Mouse (Mus musculus): ENCODE results near the gene Nbas. TPM values are rescaled to one million over a fixed set of nuclear protein-coding genes. Genes with fewer than 3 reads are reported as not detected.
A peak's percentile ranks its signal among the peaks of the same experiment; 100 is the strongest.

The Nbas gene
- polyA plus RNA-seq, 2 experiments from 2014 or later: 10.7 to 21.3 TPM

DNA sequence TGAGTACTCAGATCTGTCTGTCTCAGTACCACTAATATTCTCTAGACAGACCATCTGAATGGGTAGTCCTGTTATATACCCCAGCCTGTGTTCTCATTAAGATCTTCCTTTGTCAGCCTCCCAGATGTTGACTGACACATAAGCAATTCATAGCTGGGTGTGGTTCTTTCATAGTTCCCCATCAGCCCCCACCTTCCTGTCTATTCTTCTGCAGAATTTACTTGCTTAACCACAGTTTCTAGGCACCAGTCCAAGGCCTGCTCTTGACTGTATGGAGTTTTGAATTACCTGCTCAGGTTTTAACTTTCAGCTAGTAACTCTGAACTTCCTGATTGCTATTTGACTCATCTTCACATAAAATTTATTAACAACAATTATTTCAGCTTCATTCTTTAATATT, 141.3 kb downstream of the Nbas start:
- ATAC-seq: peak; percentile 41

GRCm38 (mm10) chr12:13418651-13419050, 149.7 kb downstream of the Nbas start:
- ATAC-seq: no peak

DNA sequence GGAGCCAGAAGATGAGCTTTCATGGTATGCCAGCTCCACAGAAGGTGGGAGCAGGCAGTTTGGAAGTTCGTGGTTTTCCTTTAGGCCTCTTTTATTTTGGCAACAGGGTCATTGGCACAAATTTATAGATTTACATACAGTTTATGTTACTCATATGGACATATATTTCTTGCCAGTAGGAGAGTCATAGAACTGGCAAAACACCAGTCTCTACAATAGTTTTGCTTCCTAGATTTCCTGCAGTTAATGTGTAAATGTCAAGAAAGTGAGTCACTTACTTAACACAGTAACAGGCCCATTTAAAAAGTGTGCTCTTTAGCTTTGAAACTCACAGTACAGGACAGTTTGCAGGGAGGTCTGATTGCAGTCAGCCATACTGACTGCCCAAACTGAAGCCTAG, 161.3 kb downstream of the Nbas start:
- no peak for ATAC-seq

DNA sequence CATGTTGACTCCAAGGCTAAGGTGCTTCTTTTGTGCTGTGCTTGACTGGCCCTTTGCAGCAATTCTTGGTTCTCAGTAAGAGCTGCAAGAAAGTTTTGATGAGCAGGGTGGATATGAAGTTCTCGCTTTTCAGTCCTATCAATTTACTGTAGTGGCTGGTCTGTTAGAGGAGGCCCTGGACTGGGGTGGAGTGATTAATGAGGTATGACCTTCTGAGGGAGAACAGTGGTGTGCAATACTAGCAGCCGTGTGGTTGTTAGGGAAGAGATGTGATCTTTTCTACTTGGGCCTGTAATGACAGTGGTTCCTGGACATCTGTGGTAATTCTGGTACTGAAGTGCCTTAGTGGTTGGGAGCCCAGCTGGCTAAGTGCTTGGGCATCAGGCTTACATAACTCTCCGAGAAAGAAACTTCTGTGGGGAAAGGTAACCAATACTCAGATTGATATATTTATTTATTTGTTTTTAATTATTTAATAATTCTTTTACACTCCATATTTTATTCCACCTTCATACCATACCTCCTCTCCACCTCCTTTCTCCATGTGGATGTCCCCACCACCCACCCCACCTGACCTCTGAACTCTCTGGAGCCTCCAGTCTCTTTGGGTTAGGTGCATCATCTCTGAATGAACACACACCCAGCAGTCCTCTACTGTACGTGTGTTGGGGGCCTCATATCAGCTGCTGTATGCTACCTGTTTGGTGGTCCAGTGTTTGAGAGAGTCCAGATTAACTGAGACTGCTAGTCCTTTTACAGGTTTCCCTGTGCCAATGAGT, 175.9 kb downstream of the Nbas start:
- ATAC-seq: no peak

DNA sequence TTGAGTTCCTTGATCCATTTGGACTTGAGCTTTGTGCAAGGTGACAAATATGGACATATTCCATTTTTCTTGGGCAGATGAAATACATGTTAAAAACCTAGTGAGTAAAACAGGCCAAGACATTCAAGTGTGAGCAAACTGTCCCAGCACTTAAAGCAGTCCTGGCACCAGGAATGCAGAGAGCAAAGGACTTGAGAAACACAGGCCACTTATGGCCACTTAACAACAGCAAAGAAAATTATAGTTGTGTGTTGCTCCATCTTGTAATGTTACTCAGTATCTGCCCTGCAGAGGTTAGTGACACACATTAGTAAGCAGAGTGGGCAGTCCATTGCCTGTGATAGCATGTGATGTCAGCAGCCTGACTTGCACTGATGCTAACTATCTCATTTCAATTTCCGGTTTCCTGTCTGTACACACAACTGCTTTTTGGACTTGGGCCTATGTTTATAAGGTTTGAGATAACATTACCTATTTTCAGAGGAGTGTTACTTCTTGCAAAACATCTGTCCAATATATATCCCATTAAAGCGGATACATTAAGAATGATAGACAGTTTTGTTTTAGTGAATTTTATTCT, 176.6 kb downstream of the Nbas start:
- ATAC-seq: no peak

DNA sequence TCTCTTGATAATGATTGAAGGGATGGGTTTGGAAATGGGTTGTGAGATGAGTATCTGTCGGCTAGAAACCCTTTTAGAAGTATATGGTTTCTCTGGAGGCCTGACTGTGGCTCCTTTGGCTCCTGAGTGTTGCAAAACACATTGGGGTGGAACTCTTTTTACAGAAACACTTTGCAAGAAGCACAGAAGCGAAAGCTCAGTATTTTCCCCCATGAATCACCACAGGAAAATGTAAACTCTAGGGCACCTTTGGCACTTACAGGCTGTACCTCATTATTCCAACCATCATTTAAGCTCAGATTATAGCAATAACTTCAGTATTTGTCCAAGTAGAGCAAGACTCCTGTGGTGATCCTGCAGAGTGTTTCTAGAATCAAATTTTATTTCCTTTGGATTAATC, 180.0 kb downstream of the Nbas start:
- no peak for ATAC-seq

GRCm38 (mm10) chr12:13452050-13452449, 183.1 kb downstream of the Nbas start:
- ATAC-seq: no peak

DNA sequence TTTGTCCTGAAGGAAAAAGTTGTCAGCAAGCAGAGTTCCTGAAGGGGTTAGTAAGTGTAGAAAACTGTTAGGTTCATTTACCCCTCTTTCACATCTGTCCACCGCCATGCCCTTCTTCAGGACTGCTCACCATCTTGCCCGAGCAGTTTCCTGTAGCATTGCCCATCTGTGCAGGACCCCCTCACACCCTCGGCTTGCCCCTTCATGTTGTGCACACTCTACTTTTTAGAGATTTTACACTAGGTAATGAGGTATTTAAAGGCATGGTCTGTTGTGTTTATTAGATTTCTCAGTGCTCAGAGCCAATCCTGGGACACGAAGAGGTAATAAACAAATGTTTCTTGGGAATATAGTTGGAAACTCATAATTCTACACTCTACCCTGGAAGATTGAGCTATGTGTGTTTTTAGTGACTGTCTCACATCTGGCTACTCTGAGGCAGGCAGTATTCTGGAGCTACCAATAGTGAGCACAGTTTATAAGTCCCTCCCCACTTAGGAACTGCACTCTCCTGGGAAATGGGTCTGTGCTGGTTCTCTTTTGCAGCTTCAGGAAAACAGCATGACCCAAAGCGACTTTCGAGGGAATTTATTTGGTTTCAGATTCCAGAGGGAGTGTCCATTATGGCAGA, 191.4 kb downstream of the Nbas start:
- no peak for ATAC-seq

DNA sequence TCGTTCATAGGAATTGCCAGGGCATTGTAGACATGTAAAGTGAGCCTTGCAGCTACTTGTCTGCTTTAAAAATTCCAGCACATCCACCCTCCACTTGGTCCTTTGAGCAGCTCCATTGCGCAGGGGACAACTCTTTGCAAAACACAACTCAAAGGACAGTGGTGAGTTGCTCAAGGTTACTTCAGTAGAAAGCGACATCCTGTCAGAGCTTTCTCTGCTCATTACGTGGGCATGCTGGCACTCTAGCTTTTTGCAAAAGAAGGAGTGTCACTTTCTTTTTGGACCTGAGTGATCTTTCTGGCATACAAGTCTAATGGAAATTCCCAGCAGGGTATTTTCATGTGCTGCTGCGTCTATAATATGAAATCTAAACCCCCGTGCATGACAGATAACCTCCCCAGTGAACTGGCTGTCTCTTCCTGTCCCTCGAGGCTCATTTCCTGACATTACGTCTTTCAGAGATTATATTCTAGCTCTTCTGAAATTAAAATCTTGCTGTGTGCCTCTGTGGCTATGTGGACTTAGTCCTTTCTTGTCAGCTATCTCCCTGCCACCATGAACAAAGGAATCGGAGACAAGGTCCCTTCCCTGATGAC, 192.7 kb downstream of the Nbas start:
- ATAC-seq: no peak

- ATAC-seq: peak; percentile 23
Measured at GRCm38 (mm10) chr12:13462397-13462796, 193.5 kb downstream of the Nbas start.

GRCm38 (mm10) chr12:13465554-13465953, 196.6 kb downstream of the Nbas start:
- ATAC-seq: no peak

DNA sequence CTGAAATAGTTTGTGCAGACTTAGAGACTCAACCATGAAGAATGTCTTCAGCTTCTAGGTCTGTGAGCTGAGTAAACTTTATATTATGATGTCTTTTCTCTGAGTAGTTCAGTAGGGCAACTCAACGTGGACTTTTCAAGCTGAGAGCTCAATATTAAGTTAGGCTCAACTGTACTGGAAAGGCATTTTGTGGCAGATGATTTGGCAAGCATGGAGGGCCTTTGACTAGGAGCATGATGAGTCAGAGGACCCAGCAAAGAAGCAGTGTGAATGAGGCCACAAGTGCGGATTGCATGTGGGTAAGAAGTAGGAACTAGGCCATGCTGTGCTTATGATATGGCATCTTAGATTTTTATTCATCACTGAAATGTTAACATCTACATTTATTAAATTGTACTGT, 205.9 kb downstream of the Nbas start:
- no peak for ATAC-seq

DNA sequence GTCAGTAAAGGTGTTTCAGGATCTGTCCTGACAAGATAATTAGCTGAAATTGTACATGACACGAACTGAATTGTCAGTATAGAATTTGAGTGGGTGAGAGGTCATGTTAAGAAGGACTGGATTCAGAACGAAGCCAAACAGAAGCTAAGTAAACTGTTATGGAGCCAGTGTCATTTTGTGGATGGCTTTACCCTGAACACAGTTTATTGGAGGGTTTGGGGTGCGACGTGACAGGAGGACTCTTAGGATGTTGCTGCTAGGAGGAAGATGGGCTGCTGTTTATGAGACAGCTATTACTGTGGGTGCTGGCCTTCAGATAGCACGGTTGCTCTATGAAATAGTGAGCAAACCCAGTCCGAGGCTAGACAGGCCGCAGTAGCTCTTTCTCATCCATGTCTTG, 210.2 kb downstream of the Nbas start:
- no peak for ATAC-seq

- no peak for ATAC-seq
Measured at GRCm38 (mm10) chr12:13486278-13486677, 217.3 kb downstream of the Nbas start.

DNA sequence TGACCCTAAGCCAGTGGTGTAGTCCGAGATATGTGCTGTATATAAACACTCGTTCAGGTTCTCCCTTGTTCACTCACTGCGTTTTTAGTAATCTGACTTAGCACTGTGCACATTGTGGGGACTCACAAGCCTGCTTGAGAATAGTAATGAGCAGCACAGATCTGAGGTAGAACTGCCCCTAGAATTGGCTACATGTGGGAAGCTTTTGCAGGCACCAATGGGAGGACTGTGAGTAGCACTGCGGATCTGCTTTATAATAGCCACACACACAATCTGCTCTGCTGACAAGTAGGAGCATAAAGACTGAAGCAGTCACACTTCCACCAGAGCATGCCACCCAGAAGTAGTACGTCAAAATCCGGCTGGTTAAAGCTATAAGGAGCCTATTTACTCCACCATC, 228.3 kb downstream of the Nbas start:
- no peak for ATAC-seq

- no peak for ATAC-seq
Measured at GRCm38 (mm10) chr12:13499237-13499889, 230.4 kb downstream of the Nbas start.

GRCm38 (mm10) chr12:13500191-13500590, 231.3 kb downstream of the Nbas start:
- ATAC-seq: no peak

DNA sequence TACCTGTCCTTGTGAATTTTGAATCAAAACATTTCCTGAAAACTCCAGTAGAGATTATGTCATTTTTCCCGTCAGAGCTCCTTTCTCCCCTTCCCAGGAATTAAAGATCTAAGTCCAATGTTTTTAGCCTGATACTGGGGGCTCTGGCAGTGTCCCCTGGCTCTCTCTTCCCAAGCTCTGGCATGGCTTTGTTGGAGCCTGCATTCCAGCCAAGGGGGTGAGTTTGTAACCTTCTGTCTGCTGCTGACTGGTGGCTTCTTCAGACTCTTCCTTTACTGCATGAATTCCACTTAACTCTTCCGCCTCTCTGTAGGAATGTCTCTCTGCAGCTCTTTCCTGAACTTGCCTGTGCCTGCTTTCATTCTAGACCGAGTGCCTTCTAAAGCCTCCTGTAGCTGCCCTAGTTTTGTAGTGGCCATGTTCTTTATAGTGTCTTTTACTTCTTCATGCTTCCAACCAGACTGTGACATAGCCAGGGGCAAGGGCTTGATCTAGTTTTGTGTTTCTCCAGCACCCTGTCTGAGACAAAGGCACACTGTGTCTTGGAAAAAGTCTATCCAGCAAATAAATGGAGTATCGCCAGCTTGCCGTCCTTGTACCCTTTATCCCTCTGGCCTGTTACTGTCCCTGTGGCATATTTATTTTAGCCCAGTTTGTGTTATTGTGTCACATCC, 236.0 kb downstream of the Nbas start:
- no peak for ATAC-seq

DNA sequence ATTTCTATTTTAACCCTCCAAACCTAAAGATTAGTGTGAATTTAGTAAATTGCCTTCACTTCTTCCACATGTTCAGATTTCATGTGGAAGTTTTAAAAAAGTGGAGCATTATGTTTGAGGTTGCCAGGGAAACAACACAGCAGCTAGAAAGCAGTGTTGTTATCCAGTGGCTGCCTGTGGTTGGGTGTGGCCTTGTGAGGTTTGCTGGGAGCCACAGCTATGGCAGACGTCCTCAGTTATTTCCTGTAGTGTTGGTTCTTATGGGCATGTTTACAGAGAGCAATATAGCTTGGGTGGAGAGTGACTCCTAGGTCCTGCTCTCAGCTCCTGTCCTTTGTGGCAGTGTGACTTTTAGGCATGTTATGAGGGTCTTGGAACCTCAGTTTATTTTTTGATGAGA, 249.1 kb downstream of the Nbas start:
- no peak for ATAC-seq

DNA sequence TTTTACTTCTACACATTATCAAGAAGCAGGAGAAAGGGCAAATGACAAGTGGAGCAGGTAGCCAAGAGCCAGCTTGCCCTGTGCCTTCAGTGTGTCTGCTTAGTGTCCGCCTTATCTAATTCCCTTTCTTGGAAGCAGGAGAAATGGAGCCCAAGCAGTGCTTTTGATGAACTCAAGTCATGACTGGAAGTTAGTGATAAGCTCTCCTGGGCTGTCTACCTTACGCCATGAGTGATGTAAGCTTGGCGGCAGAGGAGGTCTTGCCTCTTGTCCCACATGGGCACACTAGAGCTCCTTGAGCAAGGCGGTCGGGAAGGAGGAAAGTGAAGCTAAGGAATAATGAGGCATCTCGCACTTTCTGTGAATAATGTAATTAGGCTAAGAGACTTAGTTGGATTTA, 250.5 kb downstream of the Nbas start:
- no peak for ATAC-seq

DNA sequence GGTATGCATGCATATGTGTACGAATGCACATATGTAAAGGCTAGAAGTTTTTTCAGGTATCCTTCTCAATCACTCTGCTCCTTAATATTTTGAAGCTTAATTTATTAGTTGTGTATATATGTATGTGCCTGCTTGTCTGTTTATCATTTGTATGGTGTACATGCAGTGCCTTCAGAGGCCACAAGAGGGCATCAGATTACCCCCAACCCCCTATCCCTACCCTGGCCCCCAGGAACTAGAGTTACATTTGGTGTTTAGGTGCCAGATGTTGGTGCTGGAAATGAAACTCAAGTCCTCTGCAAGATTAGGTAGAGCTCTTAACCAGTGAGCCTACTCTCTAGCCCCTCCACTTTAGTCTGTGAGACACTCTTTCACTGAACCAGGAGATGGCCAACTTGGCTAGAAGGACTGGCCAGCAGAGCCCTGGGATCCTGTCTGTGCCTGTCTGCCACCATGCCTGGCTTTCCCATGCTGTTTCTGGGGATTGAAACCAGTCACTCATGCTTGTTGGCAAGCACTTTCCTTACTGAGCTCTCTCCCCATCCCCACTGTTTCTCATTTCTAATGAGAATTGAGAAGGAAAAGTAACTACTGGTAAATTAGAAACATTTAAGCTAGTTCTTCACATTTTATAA, 263.9 kb downstream of the Nbas start:
- ATAC-seq: no peak

DNA sequence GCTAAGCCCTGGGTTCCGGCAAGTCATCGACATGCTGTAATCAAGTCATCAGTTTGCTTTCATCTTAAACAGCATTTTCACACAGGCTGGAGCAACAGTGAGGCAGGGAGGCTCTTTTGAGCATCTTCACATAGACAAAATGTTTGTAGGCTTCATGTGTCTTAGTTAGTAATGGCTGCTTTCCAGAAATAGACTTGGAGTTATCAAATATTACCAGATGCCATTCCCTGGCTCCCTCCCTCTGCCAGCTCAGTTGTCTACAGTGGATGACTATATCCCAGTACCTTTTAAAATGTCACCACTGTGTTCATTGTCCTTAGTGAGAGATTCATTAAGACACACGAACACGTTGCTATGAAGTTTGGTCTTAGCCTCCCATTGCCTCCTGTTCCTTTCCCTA, 270.2 kb downstream of the Nbas start:
- no peak for ATAC-seq

Data from CD4-positive, CD25-positive, alpha-beta regulatory T cell, adult 4 months (primary cell).